Mouse (Mus musculus) myocyte (in vitro differentiated cells): ENCODE results near the gene Gm31571. TPM values are rescaled to one million over a fixed set of nuclear protein-coding genes. Genes with fewer than 3 reads are reported as not detected.
"Not testable (repeated sequence)": the region's sequence is repeated elsewhere in the genome, so short reads cannot be mapped to it uniquely, and the experiment has no call there.

Experiments used
- H3K27me3 ChIP-seq: one replicate; pipeline ENCODE4 v1.6.1; 2011; ENCODE audit not compliant: control insufficient read depth, insufficient read depth, insufficient read length
- H3K36me3 ChIP-seq: one replicate; pipeline ENCODE4 v1.6.1; 2011; ENCODE audit not compliant: control insufficient read depth, insufficient read depth
- H3K4me2 ChIP-seq: one replicate; pipeline ENCODE4 v1.6.1; 2011; ENCODE audit warnings: low read depth, control low read depth
- H3K4me3 ChIP-seq: one replicate; pipeline ENCODE4 v1.5.1; 2011; ENCODE audit warnings: mild to moderate bottlenecking, control low read depth, moderate library complexity
- H3K79me2 ChIP-seq: one replicate; pipeline ENCODE4 v1.6.1; 2011; ENCODE audit not compliant: control insufficient read depth, insufficient read depth
- H3ac ChIP-seq: one replicate; pipeline ENCODE4 v1.6.1; 2011; ENCODE audit not compliant: control insufficient read depth, insufficient read length
- polyA plus RNA-seq: library from polyadenylated mRNA; unstranded; fragments of >200 nt; fragmentation: generic; extraction: Trizol; gene quantifications from one replicate; pipeline ENCODE4 v1.2.1, GENCODE M21; 2012; ENCODE audit warnings: missing spikeins

Gene Gm31571
- polyA plus RNA-seq = not detected

DNA sequence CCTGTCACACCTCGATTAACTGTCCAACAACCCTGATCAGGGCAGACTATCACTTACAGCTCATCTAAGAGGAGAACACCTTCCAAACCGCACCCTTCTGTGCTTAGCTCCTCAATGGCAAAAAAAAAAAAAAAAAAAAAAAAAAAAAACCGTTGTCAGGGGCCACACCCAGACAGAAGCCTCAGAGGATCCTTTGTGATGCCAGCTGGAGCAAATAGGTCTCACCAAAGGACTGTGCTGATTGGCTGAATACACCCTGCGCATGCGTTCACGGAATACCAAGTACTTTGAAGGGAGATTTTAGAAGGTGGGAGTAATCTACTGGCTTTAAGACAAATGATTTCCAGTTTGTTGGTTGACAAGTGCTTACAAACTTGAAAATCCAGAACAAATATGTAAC is at the start of gene Gm31571:
TSS of gene Gm31571 (minus strand) at position 101 of the 400 bp plus-strand sequence.
- not testable (repeated sequence) for H3K27me3 ChIP-seq, H3ac ChIP-seq, H3K4me3 ChIP-seq, H3K36me3 ChIP-seq, H3K79me2 ChIP-seq, H3K4me2 ChIP-seq
